Mouse (Mus musculus): ENCODE data around the gene Gm6525. TPM values are rescaled to one million over a fixed set of nuclear protein-coding genes. Genes with fewer than 3 reads are reported as not detected.

Gene Gm6525
- polyA plus RNA-seq, 1 experiment from 2014 or later, result 0.63 TPM

- H3K4me3 ChIP-seq (ENCODE audit: low read depth, low read length), result peak overlapping the region; percentile 47
- H3K9ac ChIP-seq (ENCODE audit: low read length), result peak overlapping the region; percentile 63; the same call in 1 of the 2 replicates
- WGBS, result 14% methylated on average over 9 of the region's 9 CpGs
- ATAC-seq (ENCODE audit: insufficient number of reproducible peaks, low FRiP score, low TSS enrichment, low read depth), result no peak
- no peak for DNase-seq (ENCODE audit: low spot score)
- H3K27me3 ChIP-seq (ENCODE audit: control insufficient read depth, insufficient read depth, low read length), result no peaks in the 10 kb centered on the region
- H3K27ac ChIP-seq (replicated peaks; ENCODE audit: low read depth, low read length), result no peak overlapping the region
- H3K4me2 ChIP-seq (ENCODE audit: low read depth, severe bottlenecking), result peak overlapping the region; percentile 81
- no peaks in the 10 kb centered on the region for H3K9me3 ChIP-seq (ENCODE audit: control insufficient read depth, low read length)
- H3K4me1 ChIP-seq (ENCODE audit: control insufficient read depth, insufficient read depth, low read length), result peaks cover 5% of the 10 kb centered on the region; the same call in 1 of the 2 replicates
- no peaks in the 10 kb centered on the region for H3K36me3 ChIP-seq (ENCODE audit: control insufficient read depth, insufficient read depth, low read length)
Observed at GRCm38 (mm10) chr3:84219720-84220273, 45.9 kb downstream of the Gm6525 start.

- H3K4me2 ChIP-seq (ENCODE audit: low read depth, severe bottlenecking), result peak overlapping the region; percentile 81
- ATAC-seq (ENCODE audit: insufficient number of reproducible peaks, low FRiP score, low TSS enrichment, low read depth), result no peak
- no peaks in the 10 kb centered on the region for H3K36me3 ChIP-seq (ENCODE audit: control insufficient read depth, insufficient read depth, low read length)
- peak; percentile 39 for DNase-seq (ENCODE audit: low spot score)
- peak overlapping the region; percentile 63 for H3K9ac ChIP-seq (ENCODE audit: low read length)
- no peaks in the 10 kb centered on the region for H3K9me3 ChIP-seq (ENCODE audit: control insufficient read depth, low read length)
- H3K4me3 ChIP-seq (ENCODE audit: low read depth, low read length), result peak overlapping the region; percentile 47
- WGBS, result under 1% methylated on average over 9 of the region's 9 CpGs
- no peak overlapping the region for H3K27ac ChIP-seq (replicated peaks; ENCODE audit: low read depth, low read length)
- no peaks in the 10 kb centered on the region for H3K27me3 ChIP-seq (ENCODE audit: control insufficient read depth, insufficient read depth, low read length)
- H3K4me1 ChIP-seq (ENCODE audit: control insufficient read depth, insufficient read depth, low read length), result peaks cover 5% of the 10 kb centered on the region; the same call in 1 of the 2 replicates
Observed at GRCm38 (mm10) chr3:84220326-84220725, 46.4 kb downstream of the Gm6525 start.

GRCm38 (mm10) chr3:84220748-84221147 is 46.8 kb downstream of the Gm6525 start:
- Histone ChIP-seq H3K27ac (replicated peaks; ENCODE audit: low read depth, low read length) (no peak overlapping the region), H3K4me2 (ENCODE audit: low read depth, severe bottlenecking) (peak overlapping the region; percentile 81), H3K4me1 (ENCODE audit: control insufficient read depth, insufficient read depth, low read length) (peaks cover 5% of the 10 kb centered on the region; the same call in 1 of the 2 replicates), H3K36me3 (ENCODE audit: control insufficient read depth, insufficient read depth, low read length) (no peaks in the 10 kb centered on the region), H3K27me3 (ENCODE audit: control insufficient read depth, insufficient read depth, low read length) (no peaks in the 10 kb centered on the region), H3K4me3 (ENCODE audit: low read depth, low read length) (peak overlapping the region; percentile 47), H3K9me3 (ENCODE audit: control insufficient read depth, low read length) (no peaks in the 10 kb centered on the region), H3K9ac (ENCODE audit: low read length) (peak overlapping the region; percentile 63)
- ATAC-seq (ENCODE audit: insufficient number of reproducible peaks, low FRiP score, low TSS enrichment, low read depth) (peak; percentile 50; the same call in 1 of the 2 replicates), DNase-seq (ENCODE audit: low spot score) (peak; percentile 70)
- 0% methylated on average over 11 of the region's 11 CpGs for WGBS

Other genes starting within 250 kb of the Gm6525 start
- gene Tmem131l, start 133.9 kb upstream of the Gm6525 start, polyA plus RNA-seq (2014; fragmentation: Nextera tagmentation; extraction: Ambion mirVana), result 86.6 and 86.8 TPM in 2 replicates
- 14.6 and 16.6 TPM in 2 replicates for gene Mnd1, start 18.3 kb upstream of the Gm6525 start, polyA plus RNA-seq (2014; fragmentation: Nextera tagmentation; extraction: Ambion mirVana)
- 12.4 and 13.5 TPM in 2 replicates for gene Trim2, start 132.8 kb downstream of the Gm6525 start, polyA plus RNA-seq (2014; fragmentation: Nextera tagmentation; extraction: Ambion mirVana)